Mouse (Mus musculus) hindbrain, embryonic 12.5 days (tissue): Measurements from ENCODE around the gene Scgb1b18. TPM values are rescaled to one million over a fixed set of nuclear protein-coding genes. Genes with fewer than 3 reads are reported as not detected.
"Not testable (repeated sequence)": the region's sequence is repeated elsewhere in the genome, so short reads cannot be mapped to it uniquely, and the experiment has no call there.

ENCODE experiments used
- ATAC-seq: fragments of 200-750 bp; cut with Nextera tagmentation; 2 replicates; pipeline ENCODE4 v1.8.0; 2017; ENCODE audit warnings: moderate TSS enrichment; ENCODE audit not compliant: low FRiP score
- H3K27ac ChIP-seq: fragments of 300-500 bp; sonication (generic); 2 replicates; pipeline ENCODE4 v1.5.1; 2016; ENCODE audit warnings: mild to moderate bottlenecking
- H3K27me3 ChIP-seq: fragments of 300-500 bp; sonication (generic); 2 replicates; pipeline ENCODE4 v1.6.1; 2016; ENCODE audit warnings: mild to moderate bottlenecking
- H3K36me3 ChIP-seq: fragments of 300-500 bp; sonication (generic); 2 replicates; pipeline ENCODE4 v1.6.1; 2016; ENCODE audit warnings: mild to moderate bottlenecking
- H3K4me1 ChIP-seq: fragments of 300-500 bp; sonication (generic); 2 replicates; pipeline ENCODE4 v1.6.1; 2016
- H3K4me2 ChIP-seq: fragments of 300-500 bp; sonication (generic); replicated peaks from 2 replicates; pipeline ENCODE4 v1.6.1; 2016; ENCODE audit warnings: mild to moderate bottlenecking
- H3K4me3 ChIP-seq: fragments of 300-500 bp; sonication (generic); 2 replicates; pipeline ENCODE4 v1.5.1; 2016; ENCODE audit warnings: mild to moderate bottlenecking
- H3K9ac ChIP-seq: fragments of 300-500 bp; sonication (generic); 2 replicates; pipeline ENCODE4 v1.6.1; 2016; ENCODE audit warnings: mild to moderate bottlenecking, moderate library complexity
- H3K9me3 ChIP-seq: fragments of 300-500 bp; sonication (generic); replicated peaks from 2 replicates; pipeline ENCODE4 v1.6.1; 2016; ENCODE audit warnings: mild to moderate bottlenecking
- WGBS: fragments of 180-500 bp; shearing (Covaris S2); methylation state at CpG from one replicate; pipeline ENCODE4 v1.1.7; 2016; 5-methylcytosine and 5-hydroxymethylcytosine counted together
- polyA plus RNA-seq: library from polyadenylated mRNA; unstranded; fragments of >200 nt; fragmentation: Nextera tagmentation; extraction: Ambion mirVana; gene quantifications from 2 replicates; pipeline ENCODE4 v1.2.1, GENCODE M21; 2016

Gene Scgb1b18
- polyA plus RNA-seq, result not detected in 2 replicates

DNA sequence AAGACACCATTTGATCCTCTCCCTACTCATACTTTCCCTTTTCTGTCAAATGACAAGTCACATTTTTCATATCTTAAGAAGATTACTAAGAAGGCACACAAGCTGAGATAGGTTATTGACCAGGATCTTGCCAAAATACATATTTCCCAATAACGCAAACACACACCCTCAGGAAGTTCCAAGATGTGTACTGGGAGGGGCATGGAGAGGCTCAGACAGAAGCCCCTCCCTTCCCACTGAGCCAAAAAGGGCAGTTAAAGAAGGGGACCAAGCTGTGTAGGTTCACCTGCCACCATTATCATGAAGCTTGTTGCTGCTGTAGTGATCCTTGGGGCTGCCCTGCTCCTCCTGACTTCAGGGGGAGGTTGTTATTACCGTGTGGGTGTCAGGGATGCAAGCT, at the start of gene Scgb1b18:
TSS of gene Scgb1b18 (plus strand) at position 301 of the 400 bp plus-strand sequence.
- not testable (repeated sequence) for H3K36me3 ChIP-seq, H3K4me1 ChIP-seq, H3K27ac ChIP-seq, H3K9me3 ChIP-seq, ATAC-seq, H3K9ac ChIP-seq, H3K4me3 ChIP-seq, H3K4me2 ChIP-seq, H3K27me3 ChIP-seq
- WGBS, result no CpG with 5 or more reads among the region's 2 CpGs

DNA sequence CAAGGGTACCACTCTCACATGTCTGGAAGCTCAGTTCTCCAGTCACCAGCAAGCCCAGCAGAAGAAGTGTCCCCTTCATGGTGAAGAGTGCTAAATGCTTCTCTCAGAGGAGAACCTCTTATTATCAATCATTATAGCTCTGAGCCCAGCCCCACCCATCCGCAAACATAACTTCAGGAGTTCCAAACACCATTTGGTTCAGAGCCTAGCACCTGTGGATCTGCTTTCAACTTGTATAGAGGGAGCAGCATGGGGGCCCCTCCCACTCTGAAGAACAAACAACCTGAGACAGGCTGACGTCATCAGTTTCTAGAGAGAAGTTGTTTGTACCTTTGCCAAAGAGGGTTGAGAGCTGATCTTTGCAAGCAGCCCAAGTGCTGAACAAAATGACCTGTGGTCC, 11.6 kb upstream of the Scgb1b18 start, which contains the start of gene Scgb2b18:
TSS of gene Scgb2b18 (minus strand) at position 101 of the 400 bp plus-strand sequence.
- 91% methylated on average over 2 of the region's 2 CpGs for WGBS
- not testable (repeated sequence) for H3K4me3 ChIP-seq, H3K9me3 ChIP-seq, H3K36me3 ChIP-seq, H3K9ac ChIP-seq, H3K27ac ChIP-seq, ATAC-seq, H3K27me3 ChIP-seq, H3K4me1 ChIP-seq, H3K4me2 ChIP-seq

Other genes with a start within 250 kb of the Scgb1b18 start
- not detected in 2 replicates for gene Scgb2b17, start 129.0 kb upstream of the Scgb1b18 start, polyA plus RNA-seq
- not detected in 2 replicates for gene Scgb1b17, start 122.1 kb upstream of the Scgb1b18 start, polyA plus RNA-seq
- gene Scgb2b18, start 11.7 kb upstream of the Scgb1b18 start, polyA plus RNA-seq, result not detected in 2 replicates
- gene Scgb2b19, start 94.8 kb downstream of the Scgb1b18 start, polyA plus RNA-seq, result not detected in 2 replicates
- gene Scgb1b19, start 101.7 kb downstream of the Scgb1b18 start, polyA plus RNA-seq, result not detected in 2 replicates
- gene Scgb2b20, start 180.8 kb downstream of the Scgb1b18 start, polyA plus RNA-seq, result not detected in 2 replicates
- gene Scgb1b20, start 187.7 kb downstream of the Scgb1b18 start, polyA plus RNA-seq, result not detected in 2 replicates